Mouse (Mus musculus): ENCODE results near the gene Pak6. TPM values are rescaled to one million over a fixed set of nuclear protein-coding genes. Genes with fewer than 3 reads are reported as not detected.

Gene Pak6
- polyA plus RNA-seq, 1 experiment from 2014 or later = 1.2 TPM

- Histone ChIP-seq H3K9me3 (ENCODE audit: control insufficient read depth, low read length) (no peaks in the 10 kb centered on the region), H3K4me1 (ENCODE audit: control insufficient read depth, insufficient read depth, low read length) (peaks cover 17% of the 10 kb centered on the region), H3K9ac (ENCODE audit: low read length) (no peak overlapping the region), H3K27me3 (ENCODE audit: control insufficient read depth, insufficient read depth, low read length) (peaks cover 71% of the 10 kb centered on the region), H3K4me2 (no peak overlapping the region), H3K4me3 (ENCODE audit: low read depth, low read length) (no peak overlapping the region), H3K36me3 (ENCODE audit: control insufficient read depth, insufficient read depth, low read length) (no peaks in the 10 kb centered on the region), H3K27ac (ENCODE audit: low read depth, low read length) (no peak overlapping the region)
- DNase-seq (ENCODE audit: low spot score, missing footprints) = no peak
- ATAC-seq (ENCODE audit: low FRiP score) = no peak
- 33% methylated on average over 4 of the region's 4 CpGs for WGBS
Measured at GRCm38 (mm10) chr2:118709655-118710221, 46.6 kb downstream of the Pak6 start.

DNA sequence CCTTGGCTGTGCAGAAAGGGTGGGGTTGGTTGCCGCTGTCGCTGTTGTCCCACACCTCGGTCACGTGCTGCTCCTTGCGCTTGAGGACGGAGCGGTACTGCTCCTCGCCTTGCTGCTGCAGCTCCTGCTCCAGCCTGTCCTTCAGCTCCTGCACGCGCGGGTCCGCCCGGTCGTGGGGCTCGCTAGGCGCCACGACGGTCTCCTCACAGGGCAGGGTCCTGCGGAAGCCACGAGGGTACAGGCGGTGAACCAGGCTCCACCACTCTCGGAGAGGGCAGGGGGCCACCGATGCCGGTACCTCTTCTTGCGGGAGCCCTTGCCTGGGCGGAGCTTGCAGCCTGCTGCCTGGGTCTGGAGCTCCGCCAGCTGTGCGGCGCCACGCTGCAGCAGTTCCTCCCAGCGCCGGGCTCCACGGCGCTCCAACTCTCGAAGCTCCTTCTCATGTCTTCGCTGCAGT, 48.0 kb downstream of the Pak6 start:
- peak; percentile 77 for ATAC-seq (ENCODE audit: low FRiP score)
- no peak overlapping the region for H3K27ac ChIP-seq (ENCODE audit: low read depth, low read length)

GRCm38 (mm10) chr2:118713631-118714030, 50.5 kb downstream of the Pak6 start:
- DNase-seq (ENCODE audit: low spot score, missing footprints) = peak; percentile 81
- ATAC-seq (ENCODE audit: low FRiP score) = no peak
- no peak overlapping the region for H3K4me2 ChIP-seq
- H3K9me3 ChIP-seq (ENCODE audit: control insufficient read depth, low read length) = no peaks in the 10 kb centered on the region
- H3K9ac ChIP-seq (ENCODE audit: low read length) = no peak overlapping the region
- H3K36me3 ChIP-seq (ENCODE audit: control insufficient read depth, insufficient read depth, low read length) = no peaks in the 10 kb centered on the region
- WGBS = 90% methylated on average over 6 of the region's 6 CpGs
- peaks cover 35% of the 10 kb centered on the region for H3K27me3 ChIP-seq (ENCODE audit: control insufficient read depth, insufficient read depth, low read length)
- no peak overlapping the region for H3K27ac ChIP-seq (ENCODE audit: low read depth, low read length)
- H3K4me3 ChIP-seq (ENCODE audit: low read depth, low read length) = no peak overlapping the region
- peaks cover 15% of the 10 kb centered on the region for H3K4me1 ChIP-seq (ENCODE audit: control insufficient read depth, insufficient read depth, low read length)

More for the DNA sequence above, 48.0 kb downstream of the Pak6 start:
- Histone ChIP-seq H3K9me3 (ENCODE audit: control insufficient read depth, low read length) (no peaks in the 10 kb centered on the region), H3K4me3 (ENCODE audit: low read depth, low read length) (peak overlapping the region; percentile 35), H3K9ac (ENCODE audit: low read length) (peak overlapping the region; percentile 46), H3K4me1 (ENCODE audit: control insufficient read depth, insufficient read depth, low read length) (peaks cover 17% of the 10 kb centered on the region), H3K36me3 (ENCODE audit: control insufficient read depth, insufficient read depth, low read length) (no peaks in the 10 kb centered on the region), H3K4me2 (peak overlapping the region; percentile 81), H3K27me3 (ENCODE audit: control insufficient read depth, insufficient read depth, low read length) (peaks cover 58% of the 10 kb centered on the region)
- DNase-seq (ENCODE audit: low spot score, missing footprints) = peak; percentile 95
- under 1% methylated on average over 36 of the region's 36 CpGs for WGBS

DNA sequence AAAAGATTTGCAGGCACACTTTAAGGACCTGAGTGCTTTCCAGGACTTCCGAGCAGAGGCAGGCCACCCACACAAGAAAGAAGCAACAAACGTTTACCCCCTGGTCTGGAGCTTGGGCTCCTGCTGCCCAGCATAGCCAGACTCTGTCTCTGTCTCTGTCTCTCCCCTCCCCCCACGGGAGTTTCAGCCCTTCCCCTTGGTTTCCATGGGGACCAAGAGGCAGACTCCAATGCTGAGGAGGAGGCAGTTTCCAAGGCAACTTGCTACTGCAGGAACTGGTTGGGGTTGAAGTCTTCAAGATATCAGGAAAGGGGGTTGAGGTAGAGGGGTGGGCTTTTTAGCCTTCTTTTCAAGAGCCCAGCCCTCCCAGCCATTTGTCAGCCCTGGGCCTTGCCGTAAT, 51.1 kb downstream of the Pak6 start:
- no peak overlapping the region for H3K9ac ChIP-seq (ENCODE audit: low read length)
- H3K27ac ChIP-seq (ENCODE audit: low read depth, low read length) = no peak overlapping the region
- H3K4me2 ChIP-seq = no peak overlapping the region
- H3K27me3 ChIP-seq (ENCODE audit: control insufficient read depth, insufficient read depth, low read length) = peaks cover 30% of the 10 kb centered on the region
- ATAC-seq (ENCODE audit: low FRiP score) = peak; percentile 60
- 21% methylated on average over 4 of the region's 4 CpGs for WGBS
- no peak overlapping the region for H3K4me3 ChIP-seq (ENCODE audit: low read depth, low read length)
- peaks cover 15% of the 10 kb centered on the region for H3K4me1 ChIP-seq (ENCODE audit: control insufficient read depth, insufficient read depth, low read length)
- H3K9me3 ChIP-seq (ENCODE audit: control insufficient read depth, low read length) = no peaks in the 10 kb centered on the region
- no peaks in the 10 kb centered on the region for H3K36me3 ChIP-seq (ENCODE audit: control insufficient read depth, insufficient read depth, low read length)
- DNase-seq (ENCODE audit: low spot score, missing footprints) = peak; percentile 92

GRCm38 (mm10) chr2:118716677-118717076, 53.6 kb downstream of the Pak6 start:
- Histone ChIP-seq H3K9ac (ENCODE audit: low read length) (no peak overlapping the region), H3K36me3 (ENCODE audit: control insufficient read depth, insufficient read depth, low read length) (no peaks in the 10 kb centered on the region), H3K9me3 (ENCODE audit: control insufficient read depth, low read length) (no peaks in the 10 kb centered on the region), H3K27me3 (ENCODE audit: control insufficient read depth, insufficient read depth, low read length) (peaks cover 6% of the 10 kb centered on the region), H3K4me3 (ENCODE audit: low read depth, low read length) (no peak overlapping the region), H3K4me2 (no peak overlapping the region), H3K27ac (ENCODE audit: low read depth, low read length) (no peak overlapping the region), H3K4me1 (ENCODE audit: control insufficient read depth, insufficient read depth, low read length) (peaks cover 5% of the 10 kb centered on the region)
- WGBS = 89% methylated on average over 5 of the region's 5 CpGs
- ATAC-seq (ENCODE audit: low FRiP score) (no peak), DNase-seq (ENCODE audit: low spot score, missing footprints) (no peak)

DNA sequence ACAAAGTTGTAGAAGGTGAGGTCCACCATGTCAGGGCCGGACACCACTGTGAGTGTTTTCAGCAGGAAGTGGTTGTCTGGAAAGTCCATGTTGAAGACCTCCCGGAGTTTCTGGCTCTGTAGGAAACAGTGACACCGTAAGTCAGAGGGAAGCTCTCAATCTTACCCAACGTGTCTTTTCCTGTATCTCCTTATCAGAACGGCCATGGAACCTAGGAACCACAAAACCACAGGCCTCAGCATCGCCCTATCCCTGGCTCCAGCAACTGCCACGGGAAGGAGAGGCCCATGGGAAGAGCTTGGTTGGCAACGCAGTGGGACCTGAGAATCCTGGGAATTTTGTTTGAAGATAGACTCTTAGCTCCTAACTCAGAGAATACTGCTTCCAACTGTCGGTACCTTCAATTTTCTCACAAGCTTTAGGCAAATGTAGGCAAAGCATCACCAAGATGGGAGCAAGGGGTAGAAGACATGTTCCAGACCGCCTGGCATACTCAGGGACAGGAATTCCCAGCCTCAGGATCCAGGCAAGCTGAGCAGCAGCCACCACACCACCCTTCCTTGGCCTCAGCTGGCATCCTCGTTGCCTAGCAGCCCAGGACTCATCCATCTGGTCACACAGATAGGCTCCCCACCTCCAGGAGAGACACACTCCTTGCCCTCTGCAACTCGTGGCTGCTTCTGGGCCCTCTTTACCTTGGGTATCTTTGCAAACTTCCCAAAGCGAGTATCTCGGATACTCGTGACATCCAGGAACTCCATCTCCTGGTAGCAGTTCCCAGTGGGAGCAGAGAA, 60.8 kb downstream of the Pak6 start:
- 84% methylated on average over 15 of the region's 15 CpGs for WGBS
- Histone ChIP-seq H3K4me3 (ENCODE audit: low read depth, low read length) (no peak overlapping the region), H3K4me1 (ENCODE audit: control insufficient read depth, insufficient read depth, low read length) (0 out of 2 replicates have a peak, but pooled peaks cover 3% of the 10 kb centered on the region), H3K9me3 (ENCODE audit: control insufficient read depth, low read length) (no peaks in the 10 kb centered on the region), H3K27ac (ENCODE audit: low read depth, low read length) (no peak overlapping the region), H3K36me3 (ENCODE audit: control insufficient read depth, insufficient read depth, low read length) (no peaks in the 10 kb centered on the region), H3K4me2 (no peak overlapping the region), H3K9ac (ENCODE audit: low read length) (no peak overlapping the region), H3K27me3 (ENCODE audit: control insufficient read depth, insufficient read depth, low read length) (no peaks in the 10 kb centered on the region; the same call in 1 of the 2 replicates)
- DNase-seq (ENCODE audit: low spot score, missing footprints) (peak; percentile 26), ATAC-seq (ENCODE audit: low FRiP score) (no peak)

DNA sequence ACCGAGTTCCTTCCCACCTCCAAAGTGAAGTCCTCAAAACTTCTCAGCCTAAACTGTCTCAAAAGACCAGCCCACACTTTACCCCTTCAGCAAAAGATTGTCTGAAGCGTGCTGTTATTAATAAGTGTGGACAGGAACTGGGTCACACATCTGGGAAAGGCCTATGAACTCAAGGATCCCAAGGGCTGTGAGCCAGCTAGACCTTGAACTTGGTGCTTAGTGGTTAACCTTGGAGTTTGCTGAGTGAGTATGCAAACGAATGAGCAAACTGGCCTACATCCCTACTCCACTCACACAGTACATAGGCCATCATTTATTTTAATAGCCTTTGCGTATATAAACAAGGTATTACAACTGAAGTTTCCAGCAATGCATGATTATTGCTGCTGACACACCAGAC, 62.4 kb downstream of the Pak6 start:
- peaks cover 2% of the 10 kb centered on the region; the same call in 1 of the 2 replicates for H3K27me3 ChIP-seq (ENCODE audit: control insufficient read depth, insufficient read depth, low read length)
- no peak overlapping the region for H3K4me3 ChIP-seq (ENCODE audit: low read depth, low read length)
- DNase-seq (ENCODE audit: low spot score, missing footprints) (peak; percentile 8), ATAC-seq (ENCODE audit: low FRiP score) (no peak)
- WGBS = 85% methylated on average over 4 of the region's 4 CpGs
- H3K9ac ChIP-seq (ENCODE audit: low read length) = no peak overlapping the region
- H3K4me2 ChIP-seq = no peak overlapping the region
- H3K4me1 ChIP-seq (ENCODE audit: control insufficient read depth, insufficient read depth, low read length) = 0 out of 2 replicates have a peak, but pooled peaks cover 3% of the 10 kb centered on the region
- no peaks in the 10 kb centered on the region for H3K9me3 ChIP-seq (ENCODE audit: control insufficient read depth, low read length)
- no peak overlapping the region for H3K27ac ChIP-seq (ENCODE audit: low read depth, low read length)
- H3K36me3 ChIP-seq (ENCODE audit: control insufficient read depth, insufficient read depth, low read length) = no peaks in the 10 kb centered on the region

- no peaks in the 10 kb centered on the region for H3K9me3 ChIP-seq (ENCODE audit: control insufficient read depth, low read length)
- 0 out of 2 replicates have a peak, but pooled peaks cover 3% of the 10 kb centered on the region for H3K4me1 ChIP-seq (ENCODE audit: control insufficient read depth, insufficient read depth, low read length)
- H3K27me3 ChIP-seq (ENCODE audit: control insufficient read depth, insufficient read depth, low read length) = peaks cover 2% of the 10 kb centered on the region; the same call in 1 of the 2 replicates
- H3K36me3 ChIP-seq (ENCODE audit: control insufficient read depth, insufficient read depth, low read length) = no peaks in the 10 kb centered on the region
- WGBS = 77% methylated on average over 2 of the region's 2 CpGs
- ATAC-seq (ENCODE audit: low FRiP score) = no peak
- DNase-seq (ENCODE audit: low spot score, missing footprints) = peak; percentile 39
- H3K4me3 ChIP-seq (ENCODE audit: low read depth, low read length) = no peak overlapping the region
- H3K27ac ChIP-seq (ENCODE audit: low read depth, low read length) = no peak overlapping the region
- no peak overlapping the region for H3K9ac ChIP-seq (ENCODE audit: low read length)
- H3K4me2 ChIP-seq = no peak overlapping the region
Measured at GRCm38 (mm10) chr2:118726873-118727272, 63.8 kb downstream of the Pak6 start.

DNA sequence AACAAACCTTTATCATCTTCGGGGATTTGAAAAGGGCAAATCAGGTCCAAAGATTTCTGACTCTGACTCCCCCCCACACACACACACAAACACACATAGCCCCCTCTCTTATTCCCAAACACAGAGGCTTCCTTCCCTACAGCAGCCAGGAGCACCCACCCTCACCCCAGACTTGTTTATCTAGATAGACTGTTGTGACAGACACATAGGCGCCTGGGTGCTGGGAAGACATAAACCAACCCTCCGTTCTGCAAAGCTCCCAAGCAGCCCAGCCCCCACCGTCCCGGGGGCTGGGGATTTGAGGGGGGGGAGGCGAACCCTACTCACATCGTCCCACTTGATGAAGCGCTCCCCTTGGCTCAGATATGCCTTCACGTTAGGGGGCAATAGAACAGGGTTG, 64.8 kb downstream of the Pak6 start:
- H3K27me3 ChIP-seq (ENCODE audit: control insufficient read depth, insufficient read depth, low read length) = peaks cover 2% of the 10 kb centered on the region; the same call in 1 of the 2 replicates

More for the DNA sequence above, 64.8 kb downstream of the Pak6 start:
- H3K9me3 ChIP-seq (ENCODE audit: control insufficient read depth, low read length) = no peaks in the 10 kb centered on the region
- no peaks in the 10 kb centered on the region for H3K36me3 ChIP-seq (ENCODE audit: control insufficient read depth, insufficient read depth, low read length)
- H3K27ac ChIP-seq (ENCODE audit: low read depth, low read length) = no peak overlapping the region
- WGBS = 31% methylated on average over 9 of the region's 9 CpGs
- 0 out of 2 replicates have a peak, but pooled peaks cover 3% of the 10 kb centered on the region for H3K4me1 ChIP-seq (ENCODE audit: control insufficient read depth, insufficient read depth, low read length)
- no peak overlapping the region for H3K4me3 ChIP-seq (ENCODE audit: low read depth, low read length)
- no peak overlapping the region for H3K9ac ChIP-seq (ENCODE audit: low read length)
- no peak for ATAC-seq (ENCODE audit: low FRiP score)
- DNase-seq (ENCODE audit: low spot score, missing footprints) = peak; percentile 68
- H3K4me2 ChIP-seq = no peak overlapping the region
